Mouse (Mus musculus) left cerebral cortex, adult 8-10 months (tissue): ENCODE results near the gene Hspd1. TPM values are rescaled to one million over a fixed set of nuclear protein-coding genes. Genes with fewer than 3 reads are reported as not detected.
"Not testable (repeated sequence)": the region's sequence is repeated elsewhere in the genome, so short reads cannot be mapped to it uniquely, and the experiment has no call there.

ENCODE experiments used
- DNase-seq, 2 experiments: peaks; one replicate each; pipeline ENCODE4 v3.0.0; 2022; ENCODE audit warnings: low spot score in 2 of 2
- total RNA-seq, 4 experiments: library from RNA; stranded (reverse); gene quantifications; 2 replicates each; pipeline ENCODE4 v1.2.4; 2022

Hspd1 gene
- total RNA-seq, 4 experiments from 2014 or later: 148 to 176 (median 154) TPM

GRCm38 (mm10) chr1:55087401-55087904 lies 590 bp downstream of the Hspd1 start:
- peak in 1 of 2 experiments; percentile 46 for DNase-seq

GRCm38 (mm10) chr1:55086868-55087400 lies 1.1 kb downstream of the Hspd1 start:
- peak in 1 of 2 experiments; percentile 25 for DNase-seq

- no peak for DNase-seq
Observed at GRCm38 (mm10) chr1:55085781-55086366, 2.2 kb downstream of the Hspd1 start.

GRCm38 (mm10) chr1:55082106-55082505 lies 5.9 kb downstream of the Hspd1 start:
- DNase-seq: no peak

GRCm38 (mm10) chr1:55079677-55080076 lies 8.4 kb downstream of the Hspd1 start:
- DNase-seq: no peak

- no peak for DNase-seq
Observed at GRCm38 (mm10) chr1:55076849-55077516, 11.1 kb downstream of the Hspd1 start.

- no peak for DNase-seq
Observed at GRCm38 (mm10) chr1:55076395-55076743, 11.7 kb downstream of the Hspd1 start.

- no peak for DNase-seq
Observed at GRCm38 (mm10) chr1:55075652-55076394, 12.2 kb downstream of the Hspd1 start.

- DNase-seq: no peak
Observed at GRCm38 (mm10) chr1:55074757-55075156, 13.3 kb downstream of the Hspd1 start.

GRCm38 (mm10) chr1:55072328-55072727 lies 15.7 kb downstream of the Hspd1 start:
- DNase-seq: not testable (repeated sequence)

GRCm38 (mm10) chr1:55061772-55062171 lies 26.3 kb downstream of the Hspd1 start:
- no peak for DNase-seq

GRCm38 (mm10) chr1:55061099-55061498 lies 26.9 kb downstream of the Hspd1 start:
- no peak for DNase-seq

GRCm38 (mm10) chr1:55058383-55058782 lies 29.7 kb downstream of the Hspd1 start:
- DNase-seq: not testable (repeated sequence)

GRCm38 (mm10) chr1:55055322-55056115 lies 32.5 kb downstream of the Hspd1 start:
- no peak for DNase-seq

GRCm38 (mm10) chr1:55053596-55053995 lies 34.4 kb downstream of the Hspd1 start:
- DNase-seq: no peak

- peak in 1 of 2 experiments; percentile 62 for DNase-seq
Observed at GRCm38 (mm10) chr1:55053005-55053404, 35.0 kb downstream of the Hspd1 start.

GRCm38 (mm10) chr1:55052355-55052953 lies 35.6 kb downstream of the Hspd1 start, which contains the start of gene Coq10b:
TSS of gene Coq10b (plus strand) at chr1:55052770.
- peak; percentile 97 to 99 for DNase-seq

GRCm38 (mm10) chr1:55051671-55052070 lies 36.4 kb downstream of the Hspd1 start:
- no peak for DNase-seq

GRCm38 (mm10) chr1:55048841-55049587 lies 39.0 kb downstream of the Hspd1 start:
- DNase-seq: no peak

- no peak for DNase-seq
Observed at GRCm38 (mm10) chr1:55043164-55043563, 44.9 kb downstream of the Hspd1 start.
